9 mouse cellular contexts compared by ENCODE assay signal in genomic region chr2:124775737-124776136, GRCm38 (mm10).
DNase-seq lines count a peak whose midpoint lies in the region; ATAC-seq lines count a peak whose summit lies in the region.
"Had no signal": no experiment of that assay in that cellular context is flagged by ENCODE, and none has a peak within 500 bp of the region (broad histone marks: within the 10 kb centered on the region; RNA-seq: fewer than 3 reads in every experiment).

No protein-coding gene starts in this region.

- ATAC-seq in CD4-positive, CD25-positive, alpha-beta regulatory T cell, adult 4 months, result no peak

- DNase-seq in kidney, adult 11 months, result peak; percentile 12
- no peak for DNase-seq in kidney, adult 18-20 months
- peak; percentile 22 to 24 for DNase-seq in right cerebral cortex, postnatal 10 days (ENCODE audit: low spot score in 2 of 2)
- DNase-seq in right cerebral cortex, postnatal 4 days, result no peak
- peak; percentile 73 for DNase-seq in gastrocnemius, adult 18-20 months (ENCODE audit: low spot score)
- peak; percentile 80 for DNase-seq in skeletal muscle tissue, adult 2 months (ENCODE audit: low read depth, low spot score)
- DNase-seq in left cerebral cortex, postnatal 25 days (ENCODE audit: low spot score in 2 of 2), result no peak
- DNase-seq: spleen, adult 18-20 months had no signal

- intact Hi-C loops in left cerebral cortex, postnatal 25 days (cut with DNase I), result no loop called here

Comparison
In these comparisons a context has a peak if more than half of its experiments do, and no peak if none do; other contexts are left out.
1. DNase-seq: peak in kidney, adult 11 months (single experiment), right cerebral cortex, postnatal 10 days (2 of 2), gastrocnemius, adult 18-20 months (single experiment) and skeletal muscle tissue, adult 2 months (single experiment); none in kidney, adult 18-20 months (single experiment), right cerebral cortex, postnatal 4 days (single experiment) and left cerebral cortex, postnatal 25 days (0 of 2).